Mouse (Mus musculus): ENCODE results near the gene Rhoc.
"Not testable (repeated sequence)": the region's sequence is repeated elsewhere in the genome, so short reads cannot be mapped to it uniquely, and the experiment has no call there.

Rhoc gene

DNA sequence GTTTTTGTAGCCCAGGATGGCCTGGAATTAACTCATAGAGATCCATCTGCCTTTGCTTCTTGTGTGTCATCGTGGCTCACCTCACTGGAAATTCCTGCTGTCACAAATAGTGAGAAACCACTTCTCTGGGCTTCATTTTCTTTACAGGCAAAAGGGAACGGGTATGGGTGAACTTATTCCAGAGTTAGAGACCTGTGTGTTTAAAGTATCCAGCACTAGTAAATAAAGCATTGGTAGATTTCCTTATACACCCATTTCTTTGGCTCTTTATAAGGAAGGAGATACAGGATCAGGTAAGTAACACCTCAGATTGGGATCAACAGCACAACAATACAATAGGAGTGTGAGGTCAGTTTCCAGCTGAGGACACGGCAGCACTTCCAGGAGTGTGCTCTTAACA lies at the start of gene Rhoc:
Gene Rhoc (plus strand): TSS at position 301 of the 400 bp plus-strand sequence.
- DNase-seq (ENCODE audit: extremely low spot score, low read depth, low spot score), result no peak

DNA sequence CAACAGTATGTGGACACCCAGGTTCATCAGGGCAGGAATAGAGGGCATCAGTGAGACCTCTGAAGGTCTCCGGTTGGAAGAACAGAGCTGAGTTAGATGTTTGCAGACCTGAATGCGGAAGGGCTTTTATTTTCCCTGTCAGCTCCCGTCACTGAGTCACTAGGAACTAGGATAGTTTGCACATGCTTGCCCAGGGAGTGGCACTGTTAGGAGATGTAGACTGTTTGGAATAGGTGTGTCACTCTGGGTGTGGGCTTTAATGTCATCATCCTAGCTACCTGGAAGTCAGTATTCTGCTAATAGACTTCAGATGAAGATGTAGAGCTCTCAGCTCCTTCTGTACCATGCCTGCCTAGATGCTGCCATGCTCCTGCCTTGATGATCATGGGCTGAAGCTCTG lies 46.2 kb upstream of the Rhoc start:
- no peak for DNase-seq (ENCODE audit: extremely low spot score, low read depth, low spot score)

- no peak for DNase-seq (ENCODE audit: extremely low spot score, low read depth, low spot score)
These were observed 45.0 kb upstream of the Rhoc start for GRCm38 (mm10) chr3:104743161-104743560.

DNA sequence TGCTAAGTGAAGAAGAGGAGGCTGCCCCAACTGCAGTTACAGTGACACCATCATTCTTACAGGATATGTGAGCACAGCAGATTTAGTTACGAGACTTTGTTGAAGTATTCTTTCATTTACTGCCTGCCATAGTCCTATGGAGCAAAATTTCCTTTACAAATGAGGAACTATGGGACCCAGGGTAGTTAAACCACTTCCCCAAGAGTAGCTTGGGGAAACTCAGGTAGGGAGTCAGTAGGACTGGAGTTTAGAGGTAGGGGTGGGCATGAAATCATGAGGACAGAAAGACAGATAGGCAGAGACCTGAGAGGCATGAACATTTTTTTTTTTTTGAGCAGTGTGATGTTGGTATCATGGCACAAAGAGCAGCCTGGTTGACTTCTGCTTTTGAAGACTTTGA lies 44.3 kb upstream of the Rhoc start:
- no peak for DNase-seq (ENCODE audit: extremely low spot score, low read depth, low spot score)

DNA sequence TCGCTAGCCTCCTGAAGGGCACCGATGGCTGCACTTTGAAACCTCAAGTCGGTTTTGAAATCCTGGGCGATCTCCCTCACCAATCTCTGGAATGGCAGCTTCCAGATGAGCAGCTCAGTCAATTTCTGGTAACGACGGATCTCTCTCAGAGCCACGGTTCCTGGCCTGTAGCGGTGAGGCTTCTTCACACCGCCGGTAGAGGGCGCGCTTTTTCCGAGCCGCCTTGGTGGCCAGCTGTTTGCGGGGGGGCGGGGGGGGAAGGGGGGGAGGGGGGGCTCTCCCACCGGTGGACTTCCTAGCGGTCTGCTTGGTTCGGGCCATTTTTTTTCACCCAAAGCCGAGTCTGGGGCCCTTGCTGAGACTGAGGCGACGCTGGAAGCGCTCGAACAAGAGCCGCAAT lies 35.3 kb upstream of the Rhoc start:
- not testable (repeated sequence) for DNase-seq (ENCODE audit: extremely low spot score, low read depth, low spot score)

DNA sequence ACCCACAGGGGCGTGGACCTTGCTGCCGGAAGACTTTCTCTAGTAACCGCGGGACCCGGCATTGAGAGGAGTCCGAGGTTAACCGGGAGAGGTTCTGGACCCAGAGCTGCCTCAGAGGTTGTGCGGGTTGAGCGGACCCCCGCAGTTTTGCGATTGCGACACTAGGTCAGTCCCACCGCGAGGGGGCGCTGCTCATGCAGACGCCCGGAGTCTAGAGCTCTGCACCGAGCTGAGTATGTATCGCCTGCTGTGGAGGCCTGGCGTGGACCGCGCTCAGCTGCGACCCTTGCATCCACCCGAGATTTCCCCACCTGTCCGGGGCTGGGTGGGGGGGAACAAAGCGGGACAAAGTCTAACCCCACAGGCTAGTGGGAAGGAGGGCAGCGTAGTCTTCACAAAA lies 29.8 kb upstream of the Rhoc start:
- DNase-seq (ENCODE audit: extremely low spot score, low read depth, low spot score), result peak; percentile 75

DNA sequence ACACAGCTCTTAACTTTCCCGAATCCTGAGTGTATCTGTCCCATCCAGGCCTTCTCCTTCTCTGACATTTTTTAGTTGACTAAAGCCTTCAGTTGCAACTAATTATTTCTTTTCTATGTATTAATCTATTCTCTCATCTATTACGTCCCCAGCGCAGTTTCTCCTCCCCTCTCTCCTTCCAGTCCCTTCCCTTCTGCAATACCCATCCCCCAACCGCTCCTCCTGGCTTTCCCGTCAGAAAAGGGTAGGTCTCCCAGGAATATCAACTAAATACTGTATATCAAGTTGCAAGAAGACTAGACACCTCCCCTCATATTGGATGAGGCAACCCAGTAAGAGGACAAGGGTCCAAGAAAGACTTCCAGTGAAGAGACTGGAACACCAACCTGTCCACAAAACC lies 29.3 kb upstream of the Rhoc start:
- no peak for DNase-seq (ENCODE audit: extremely low spot score, low read depth, low spot score)

- not testable (repeated sequence) for DNase-seq (ENCODE audit: extremely low spot score, low read depth, low spot score)
These were observed 25.9 kb upstream of the Rhoc start for GRCm38 (mm10) chr3:104762103-104762863.

DNA sequence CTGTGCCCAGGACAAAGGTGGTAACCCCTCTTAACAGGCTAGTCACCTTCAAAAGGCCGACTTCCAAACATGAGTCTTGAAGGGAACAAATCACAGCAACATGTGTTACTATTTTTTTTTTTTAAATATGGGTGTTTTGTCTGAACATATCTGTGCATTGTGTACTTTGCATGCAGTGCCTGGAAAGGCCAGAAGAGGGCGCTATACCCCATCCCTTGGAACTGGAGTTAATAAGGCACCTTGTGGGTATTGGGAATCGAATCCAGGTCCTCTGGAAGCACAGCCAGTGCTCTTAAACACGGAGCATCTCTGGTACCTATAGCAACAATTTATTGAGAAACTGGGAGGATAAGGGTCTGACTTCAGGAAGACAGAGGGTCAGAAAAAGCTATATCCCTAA lies 23.2 kb upstream of the Rhoc start:
- no peak for DNase-seq (ENCODE audit: extremely low spot score, low read depth, low spot score)

GRCm38 (mm10) chr3:104767141-104767540 lies 21.0 kb upstream of the Rhoc start:
- no peak for DNase-seq (ENCODE audit: extremely low spot score, low read depth, low spot score)

- no peak for DNase-seq (ENCODE audit: extremely low spot score, low read depth, low spot score)
These were observed 20.5 kb upstream of the Rhoc start for GRCm38 (mm10) chr3:104767716-104768115.

GRCm38 (mm10) chr3:104769135-104769534 lies 19.0 kb upstream of the Rhoc start:
- DNase-seq (ENCODE audit: extremely low spot score, low read depth, low spot score), result no peak

GRCm38 (mm10) chr3:104770035-104770434 lies 18.1 kb upstream of the Rhoc start:
- no peak for DNase-seq (ENCODE audit: extremely low spot score, low read depth, low spot score)

DNA sequence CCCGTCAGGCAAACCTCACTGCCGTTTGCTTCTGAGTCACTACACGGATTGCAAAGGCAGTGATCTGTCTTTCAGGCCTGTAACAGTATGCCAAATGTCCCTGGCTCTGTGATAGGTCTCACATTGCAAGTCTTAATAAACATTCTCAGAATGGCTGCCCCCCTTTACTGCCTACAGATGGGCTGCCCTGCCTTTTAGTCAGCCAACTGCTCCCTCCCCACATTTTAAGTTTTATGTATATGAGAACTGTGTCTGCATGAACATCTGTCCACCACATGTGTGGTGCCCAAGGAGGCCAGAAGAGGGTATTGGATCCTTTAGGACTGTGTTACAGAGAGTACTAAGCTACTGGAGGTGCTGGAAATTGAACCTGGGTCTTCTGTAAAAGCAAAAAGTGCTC lies 17.3 kb upstream of the Rhoc start:
- DNase-seq (ENCODE audit: extremely low spot score, low read depth, low spot score), result no peak

- DNase-seq (ENCODE audit: extremely low spot score, low read depth, low spot score), result no peak
These were observed 16.7 kb upstream of the Rhoc start for GRCm38 (mm10) chr3:104771460-104771859.

GRCm38 (mm10) chr3:104773301-104773700 lies 14.9 kb upstream of the Rhoc start:
- DNase-seq (ENCODE audit: extremely low spot score, low read depth, low spot score), result no peak

GRCm38 (mm10) chr3:104777342-104777741 lies 10.8 kb upstream of the Rhoc start:
- no peak for DNase-seq (ENCODE audit: extremely low spot score, low read depth, low spot score)

GRCm38 (mm10) chr3:104779949-104780348 lies 8.2 kb upstream of the Rhoc start:
- DNase-seq (ENCODE audit: extremely low spot score, low read depth, low spot score), result peak; percentile 81

- no peak for DNase-seq (ENCODE audit: extremely low spot score, low read depth, low spot score)
These were observed 7.4 kb upstream of the Rhoc start, which contains the start of gene Ppm1j for GRCm38 (mm10) chr3:104780561-104781420. Ppm1j (plus strand) TSS chr3:104781056.

GRCm38 (mm10) chr3:104781471-104781903 lies 6.7 kb upstream of the Rhoc start, which contains the start of gene Fam19a3:
Fam19a3 (minus strand) TSS chr3:104781840.
- no peak for DNase-seq (ENCODE audit: extremely low spot score, low read depth, low spot score)

DNA sequence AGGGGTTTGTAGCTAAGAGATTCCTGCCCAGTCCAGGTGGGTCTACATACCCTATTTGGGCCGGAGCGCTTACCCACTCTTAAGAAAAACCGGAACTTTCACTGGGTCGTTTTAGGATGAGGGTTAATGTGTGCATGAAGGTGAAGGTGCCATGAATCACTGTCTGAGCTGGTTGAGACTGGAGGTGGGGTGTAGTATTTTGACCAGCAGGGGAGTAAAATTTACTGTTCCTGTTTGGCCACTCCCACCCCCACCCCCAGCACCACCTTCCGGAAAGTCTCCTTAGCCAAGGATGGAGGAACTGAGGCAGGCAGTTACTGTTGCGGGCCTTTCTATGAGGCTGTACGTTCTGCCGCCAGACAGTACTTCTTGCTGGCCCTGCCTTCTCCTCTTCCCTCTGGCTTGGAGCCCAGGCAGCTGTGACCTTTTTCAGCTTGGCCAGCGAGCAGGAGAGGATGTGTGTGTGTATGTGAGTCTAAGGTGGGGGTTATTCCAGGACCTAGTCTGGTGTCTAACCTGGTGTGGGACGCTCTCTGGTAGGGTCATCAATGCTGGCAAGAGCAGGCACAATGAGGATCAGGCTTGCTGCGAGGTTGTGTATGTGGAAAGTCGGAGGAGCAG lies 6.0 kb upstream of the Rhoc start:
- DNase-seq (ENCODE audit: extremely low spot score, low read depth, low spot score), result no peak
